Mouse (Mus musculus) olfactory bulb, adult 2 months (tissue): ENCODE results near the gene Slc12a5.

Experiments used
- CTCF ChIP-seq: fragments of 200-500 bp; IDR thresholded peaks from 2 replicates; pipeline ENCODE4 v1.5.1; 2012; ENCODE audit warnings: low read depth, mild to moderate bottlenecking, low read length, moderate library complexity; ENCODE audit not compliant: insufficient read depth
- POLR2A ChIP-seq: fragments of 200-500 bp; IDR thresholded peaks from 2 replicates; pipeline ENCODE4 v1.6.1; 2012; ENCODE audit warnings: mild to moderate bottlenecking, low read depth, low read length, moderate library complexity; ENCODE audit not compliant: insufficient read depth

GRCm38 (mm10) chr2:165027163-165027562 is 66.6 kb downstream of the Slc12a5 start:
- no peak for TF ChIP-seq CTCF
- TF ChIP-seq POLR2A: no peak
